Mouse (Mus musculus) CH12.LX (cell line): ENCODE data around the gene Fdxr. TPM values are rescaled to one million over a fixed set of nuclear protein-coding genes. Genes with fewer than 3 reads are reported as not detected.

Source experiments
- DNase-seq: peaks from one replicate; pipeline ENCODE4 v3.0.0-alpha.2; 2013; ENCODE audit errors: extremely low read depth
- H3K27ac ChIP-seq: 2 replicates; pipeline ENCODE4 v1.5.1; 2012; ENCODE audit warnings: low read depth, mild to moderate bottlenecking, control low read depth, moderate library complexity; ENCODE audit not compliant: insufficient read depth
- H3K27me3 ChIP-seq: replicated peaks from 2 replicates; pipeline ENCODE3; 2012; ENCODE audit warnings: inconsistent platforms
- H3K36me3 ChIP-seq, 2 experiments: replicated peaks in 1 of 2; 2 replicates each; pipeline versions ENCODE3 to v1.6.1; 2012; ENCODE audit warnings: inconsistent platforms in 1 of 2, low read length in 1 of 2, mild to moderate bottlenecking in 1 of 2, mixed read lengths in 1 of 2, moderate library complexity in 1 of 2; ENCODE audit not compliant: control insufficient read depth in 1 of 2, insufficient read depth in 1 of 2
- H3K4me1 ChIP-seq, 2 experiments: 2 replicates each; pipeline ENCODE4 v1.6.1; 2012; ENCODE audit warnings: inconsistent platforms in 1 of 2, moderate library complexity in 1 of 2; ENCODE audit not compliant: insufficient read depth in 2 of 2, control insufficient read depth in 1 of 2
- H3K4me2 ChIP-seq: 2 replicates; pipeline ENCODE4 v1.6.1; 2012; ENCODE audit warnings: low read depth, mild to moderate bottlenecking, control low read depth; ENCODE audit not compliant: poor library complexity, insufficient read depth, severe bottlenecking
- H3K4me3 ChIP-seq, 3 experiments: fragments of 150-350 bp in 1 of 3; sonication (generic) in 1 of 3; replicated peaks in 1 of 3; 2 replicates each; pipeline versions ENCODE3 to v1.5.1; 2011 to 2012; ENCODE audit warnings: low read depth in 2 of 3, low read length in 2 of 3, mild to moderate bottlenecking in 2 of 3, moderate library complexity in 2 of 3, control low read depth in 1 of 3, improper control_type of control experiment in 1 of 3, inconsistent platforms in 1 of 3, mixed read lengths in 1 of 3; ENCODE audit not compliant: poor library complexity in 1 of 3
- H3K79me2 ChIP-seq: replicated peaks from 2 replicates; pipeline ENCODE4 v1.6.1; 2012; ENCODE audit warnings: mild to moderate bottlenecking, moderate library complexity; ENCODE audit not compliant: control insufficient read depth, poor library complexity, insufficient read depth, severe bottlenecking; ENCODE audit errors: extremely low read depth
- H3K9ac ChIP-seq: 2 replicates; pipeline ENCODE4 v1.6.1; 2012; ENCODE audit warnings: low read depth, mild to moderate bottlenecking, control low read depth, moderate library complexity; ENCODE audit not compliant: insufficient read depth
- H3K9me3 ChIP-seq: replicated peaks from 2 replicates; pipeline ENCODE3; 2012; ENCODE audit warnings: low read length, inconsistent platforms, mixed read lengths
- BHLHE40 ChIP-seq: IDR thresholded peaks from 2 replicates; pipeline ENCODE4 v1.6.1; 2011; ENCODE audit warnings: mild to moderate bottlenecking, low read depth, low read length, improper control_type of control experiment
- CHD1 ChIP-seq: IDR thresholded peaks from 2 replicates; pipeline ENCODE4 v1.6.1; 2012; ENCODE audit warnings: low read depth, low read length, improper control_type of control experiment, inconsistent platforms
- CHD2 ChIP-seq: IDR thresholded peaks from 2 replicates; pipeline ENCODE4 v1.6.1; 2011; ENCODE audit warnings: low read length, improper control_type of control experiment
- ELF1 ChIP-seq: IDR thresholded peaks from 2 replicates; pipeline ENCODE4 v1.6.1; 2014; ENCODE audit warnings: low read depth, mild to moderate bottlenecking, inconsistent platforms, low read length, improper control_type of control experiment
- EP300 ChIP-seq: IDR thresholded peaks from 2 replicates; pipeline ENCODE4 v1.6.1; 2011; ENCODE audit warnings: low read length, improper control_type of control experiment
- ETS1 ChIP-seq: conservative IDR thresholded peaks from 2 replicates; pipeline ENCODE4 v1.6.1; 2012; ENCODE audit warnings: low read depth, mild to moderate bottlenecking, inconsistent platforms, low read length, improper control_type of control experiment, moderate library complexity
- GABPA ChIP-seq: IDR thresholded peaks from 2 replicates; pipeline ENCODE4 v1.6.1; 2012; ENCODE audit warnings: low read depth, low read length, improper control_type of control experiment, inconsistent platforms; ENCODE audit not compliant: insufficient replicate concordance
- IRF4 ChIP-seq: IDR thresholded peaks from 2 replicates; pipeline ENCODE4 v1.6.1; 2014; ENCODE audit warnings: low read depth, mild to moderate bottlenecking, inconsistent platforms, low read length, improper control_type of control experiment
- JUN ChIP-seq: IDR thresholded peaks from 2 replicates; pipeline ENCODE4 v1.6.1; 2011; ENCODE audit warnings: low read depth, mild to moderate bottlenecking, low read length, improper control_type of control experiment, moderate library complexity; ENCODE audit not compliant: insufficient read depth
- JUND ChIP-seq: conservative IDR thresholded peaks from 2 replicates; pipeline ENCODE4 v1.6.1; 2011; ENCODE audit warnings: low read depth, low read length, improper control_type of control experiment
- KAT2A ChIP-seq: IDR thresholded peaks from 2 replicates; pipeline ENCODE4 v1.6.1; 2012; ENCODE audit warnings: low read length, improper control_type of control experiment, inconsistent platforms; ENCODE audit not compliant: insufficient replicate concordance
- MAFK ChIP-seq: IDR thresholded peaks from 2 replicates; pipeline ENCODE4 v1.6.1; 2011; ENCODE audit warnings: low read length, improper control_type of control experiment; ENCODE audit not compliant: insufficient replicate concordance
- MAZ ChIP-seq: IDR thresholded peaks from 2 replicates; pipeline ENCODE4 v1.6.1; 2012; ENCODE audit warnings: low read depth, mild to moderate bottlenecking, inconsistent platforms, low read length, improper control_type of control experiment, moderate library complexity
- MYC ChIP-seq: IDR thresholded peaks from 2 replicates; pipeline ENCODE4 v1.6.1; 2011; ENCODE audit warnings: low read depth, mild to moderate bottlenecking, improper control_type of control experiment, low read length
- NELFE ChIP-seq: IDR thresholded peaks from 2 replicates; pipeline ENCODE4 v1.6.1; 2011; ENCODE audit warnings: low read depth, low read length, improper control_type of control experiment
- NRF1 ChIP-seq: IDR thresholded peaks from 2 replicates; pipeline ENCODE4 v1.6.1; 2014; ENCODE audit warnings: low read depth, mild to moderate bottlenecking, inconsistent platforms, low read length, improper control_type of control experiment, moderate library complexity
- POLR2A ChIP-seq: IDR thresholded peaks from 2 replicates; pipeline ENCODE4 v1.6.1; 2011; ENCODE audit warnings: low read depth, mild to moderate bottlenecking, improper control_type of control experiment, low read length
- POLR2AphosphoS2 ChIP-seq: IDR thresholded peaks from 2 replicates; pipeline ENCODE4 v1.6.1; 2011; ENCODE audit warnings: low read depth, low read length, improper control_type of control experiment
- RAD21 ChIP-seq: IDR thresholded peaks from 2 replicates; pipeline ENCODE4 v1.6.1; 2011; ENCODE audit warnings: low read depth, mild to moderate bottlenecking, low read length, improper control_type of control experiment, moderate library complexity
- RCOR1 ChIP-seq: conservative IDR thresholded peaks from 2 replicates; pipeline ENCODE4 v1.6.1; 2012; ENCODE audit warnings: low read depth, mild to moderate bottlenecking, inconsistent platforms, low read length, improper control_type of control experiment
- SIN3A ChIP-seq: IDR thresholded peaks from 2 replicates; pipeline ENCODE4 v1.6.1; 2012; ENCODE audit warnings: low read length, improper control_type of control experiment, inconsistent platforms
- SMC3 ChIP-seq: IDR thresholded peaks from 2 replicates; pipeline ENCODE4 v1.6.1; 2011; ENCODE audit warnings: low read depth, low read length, improper control_type of control experiment
- TCF12 ChIP-seq: IDR thresholded peaks from 2 replicates; pipeline ENCODE4 v1.6.1; 2014; ENCODE audit warnings: low read depth, mild to moderate bottlenecking, inconsistent platforms, low read length, improper control_type of control experiment
- UBTF ChIP-seq: IDR thresholded peaks from 2 replicates; pipeline ENCODE4 v1.6.1; 2012; ENCODE audit warnings: low read depth, mild to moderate bottlenecking, inconsistent platforms, low read length, improper control_type of control experiment, moderate library complexity
- ZC3H11A ChIP-seq: IDR thresholded peaks from 2 replicates; pipeline ENCODE4 v1.6.1; 2012; ENCODE audit warnings: low read depth, mild to moderate bottlenecking, inconsistent platforms, low read length, improper control_type of control experiment
- ZMIZ1 ChIP-seq: IDR thresholded peaks from 2 replicates; pipeline ENCODE4 v1.6.1; 2012; ENCODE audit warnings: low read depth, mild to moderate bottlenecking, inconsistent platforms, low read length, improper control_type of control experiment
- dilution Hi-C: fragments of 300-500 bp; cut with MboI; formaldehyde crosslinking; loops from 2 replicates; pipeline ENCODE4 v1.14.3; 2020; ENCODE audit warnings: low sequenced_read_pairs; ENCODE audit not compliant: extremely low pct_unique_long_range_greater_than_20kb, extremely low pct_ligation_motif_present
- in situ Hi-C: fragments of 300-500 bp; cut with MboI; formaldehyde crosslinking; loops from 3 replicates; pipeline ENCODE4 v1.14.3; 2019; ENCODE audit warnings: low sequenced_read_pairs, low pct_ligation_motif_present, low pct_unique_long_range_greater_than_20kb, mixed read lengths
- polyA plus RNA-seq: library from polyadenylated mRNA; unstranded; fragments of >175 nt; gene quantifications from 2 replicates; pipeline ENCODE4 v1.2.1, GENCODE M21; 2012; ENCODE audit warnings: low read depth; ENCODE audit not compliant: insufficient read length
- total RNA-seq, 2 experiments: library from RNA; depleted of rRNA; stranded (reverse); fragments of 300-350 nt in 1 of 2; fragments of >200 nt in 1 of 2; gene quantifications; 2 replicates each; pipeline ENCODE4 v1.2.3; 2012 to 2014

Gene Fdxr
- total and polyA plus RNA-seq, 3 experiments = 43.8 to 63.3 (median 58.6) TPM

GRCm38 (mm10) chr11:115264136-115264861, 12.6 kb downstream of the Fdxr start:
- dilution Hi-C loops = no loop called here
- H3K27me3 ChIP-seq = peaks cover 20% of the 10 kb centered on the region

GRCm38 (mm10) chr11:115262954-115263353, 13.9 kb downstream of the Fdxr start:
- in situ Hi-C loops = no loop called here
- H3K9ac ChIP-seq = no peak overlapping the region
- H3K79me2 ChIP-seq = no peaks in the 10 kb centered on the region
- H3K4me3 ChIP-seq = no peak overlapping the region
- H3K27me3 ChIP-seq = peaks cover 20% of the 10 kb centered on the region
- dilution Hi-C loops = no loop called here
- no peak for DNase-seq
- no peaks in the 10 kb centered on the region for H3K4me1 ChIP-seq
- peaks cover 4 to 21% of the 10 kb centered on the region in 2 experiments for H3K36me3 ChIP-seq
- no peak overlapping the region for H3K27ac ChIP-seq
- no peak overlapping the region for H3K4me2 ChIP-seq
- peaks cover 2% of the 10 kb centered on the region for H3K9me3 ChIP-seq
- TF ChIP-seq ZMIZ1 (no peak), RAD21 (no peak), TCF12 (no peak), MAFK (no peak), SMC3 (no peak), UBTF (no peak), JUND (no peak), GABPA (no peak), ETS1 (no peak), NRF1 (no peak), CHD2 (no peak), MYC (no peak)

More at GRCm38 (mm10) chr11:115264136-115264861, 12.6 kb downstream of the Fdxr start:
- H3K9me3 ChIP-seq = no peaks in the 10 kb centered on the region
- H3K27ac ChIP-seq = no peak overlapping the region
- H3K4me3 ChIP-seq = no peak overlapping the region
- H3K4me2 ChIP-seq = no peak overlapping the region
- in situ Hi-C loops = no loop called here
- no peak for DNase-seq
- no peaks in the 10 kb centered on the region for H3K4me1 ChIP-seq
- H3K9ac ChIP-seq = no peak overlapping the region
- TF ChIP-seq CHD1 (no peak), NELFE (no peak), ETS1 (no peak), SIN3A (no peak), BHLHE40 (no peak), EP300 (no peak), POLR2AphosphoS2 (no peak), IRF4 (no peak), POLR2A (no peak), NRF1 (no peak), KAT2A (no peak), RCOR1 (no peak), MAFK (no peak), MAZ (no peak), ZC3H11A (no peak), MYC (no peak), TCF12 (no peak), JUN (no peak), JUND (no peak), ELF1 (no peak)
- H3K79me2 ChIP-seq = no peaks in the 10 kb centered on the region
- peaks cover 18 to 35% of the 10 kb centered on the region in 2 experiments for H3K36me3 ChIP-seq
